In genomic region chr5:143686456-143686855, GRCm38 (mm10) we compare ENCODE assay signal across 15 mouse cellular contexts. TPM values are rescaled to one million over a fixed set of nuclear protein-coding genes. Genes with fewer than 3 reads are reported as not detected.
DNase-seq lines count a peak whose midpoint lies in the region.
"Had no signal": no experiment of that assay in that cellular context is flagged by ENCODE, and none has a peak within 500 bp of the region (broad histone marks: within the 10 kb centered on the region; RNA-seq: fewer than 3 reads in every experiment).

No protein-coding gene starts in this region.

- intact Hi-C loops in left cerebral cortex, postnatal 36 days (cut with DNase I) = no loop called here

- peak; percentile 30 to 49 for DNase-seq in left cerebral cortex, adult 18-20 months (ENCODE audit: low spot score in 2 of 2)
- DNase-seq in left cerebral cortex, postnatal 36 days (ENCODE audit: low spot score in 2 of 2) = no peak
- peak; percentile 37 for DNase-seq in right cerebral cortex, adult 18-20 months
- DNase-seq in right cerebral cortex, postnatal 4 days = no peak
- peak; percentile 46 for DNase-seq in gonadal fat pad, adult 2 months (ENCODE audit: low read depth)
- DNase-seq in urinary bladder, postnatal 10 days (ENCODE audit: low spot score) = no peak
- DNase-seq in embryo, embryonic 9.5 days (ENCODE audit: extremely low spot score) = no peak
- DNase-seq: adrenal gland, adult 2 months; adrenal gland, postnatal 10 days; adrenal gland, postnatal 25 days; cerebellum, adult 11-12 months; cerebellum, adult 2 months; cerebellum, adult 9-10 months; cerebellum, postnatal 10 days; cerebellum, postnatal 25 days had no signal

RNA-seq across cellular contexts. Expression of gene Usp42, which starts 45.6 kb away (rescaled TPM):
- 10 to 100 TPM; 21.3 to 23.8 TPM for total RNA-seq in left cerebral cortex, adult 18-20 months (2021)
- total RNA-seq in left cerebral cortex, postnatal 36 days (2021) = 10 to 100 TPM; 21.7 to 27.1 TPM
- polyA plus RNA-seq in gonadal fat pad, adult 2 months (2012; rRNA removed) = 5.6 and 8.6 TPM in 2 replicates

Comparison
In these comparisons a context has a peak if more than half of its experiments do, and no peak if none do; other contexts are left out.
1. DNase-seq: peak in left cerebral cortex, adult 18-20 months (2 of 2), right cerebral cortex, adult 18-20 months (single experiment) and gonadal fat pad, adult 2 months (single experiment); none in left cerebral cortex, postnatal 36 days (0 of 2), right cerebral cortex, postnatal 4 days (single experiment), urinary bladder, postnatal 10 days (single experiment) and embryo, embryonic 9.5 days (single experiment).